Mouse (Mus musculus) heart, postnatal 0 days (tissue): ENCODE measurements around the gene Greb1.

Experiments
- CTCF ChIP-seq: IDR thresholded peaks from 2 replicates; pipeline ENCODE4 v1.5.1; 2016; ENCODE audit warnings: antibody characterized with exemption, control low read depth, low read depth
- EP300 ChIP-seq: IDR thresholded peaks from 2 replicates; pipeline ENCODE4 v1.6.1; 2016; ENCODE audit warnings: antibody characterized with exemption, low read depth

GRCm38 (mm10) chr12:16779165-16779564, 21.5 kb downstream of the Greb1 start:
- TF ChIP-seq CTCF (no peak), EP300 (no peak)
